Mouse (Mus musculus): ENCODE results near the gene Gphn. TPM values are rescaled to one million over a fixed set of nuclear protein-coding genes. Genes with fewer than 3 reads are reported as not detected.
"Not testable (repeated sequence)": the region's sequence is repeated elsewhere in the genome, so short reads cannot be mapped to it uniquely, and the experiment has no call there.

Gphn gene
- polyA plus RNA-seq, 1 experiment from 2014 or later: 23.7 TPM

DNA sequence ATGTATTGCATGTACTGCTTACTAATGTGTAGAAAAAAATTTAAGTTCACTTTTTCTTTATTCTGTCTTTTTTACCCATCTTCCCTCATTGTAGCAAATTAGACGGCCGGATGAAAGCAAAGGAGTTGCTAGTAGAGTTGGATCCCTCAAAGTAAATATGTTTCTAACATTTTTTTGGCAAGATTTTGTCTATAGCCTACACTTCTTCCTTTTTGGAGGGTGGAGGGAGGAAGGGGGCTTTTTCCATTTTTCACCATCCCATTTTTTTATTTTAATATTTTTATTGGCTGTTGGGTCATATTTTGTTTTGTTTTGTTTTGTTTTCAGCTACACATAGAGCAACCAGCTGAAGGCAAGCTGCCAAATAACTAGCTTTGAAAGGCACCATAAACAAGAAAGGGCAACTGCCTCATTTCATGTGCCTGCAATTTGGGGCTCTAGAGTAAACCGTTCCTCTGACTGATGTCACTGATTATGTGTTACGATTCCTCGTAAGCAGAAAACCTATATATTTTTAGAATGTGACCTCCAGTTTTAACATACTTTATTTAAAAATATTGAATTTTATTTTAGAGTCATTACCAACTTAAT lies 296.7 kb downstream of the Gphn start:
- 86% methylated on average over 5 of the region's 5 CpGs for WGBS
- DNase-seq (ENCODE audit: low spot score): no peak

DNA sequence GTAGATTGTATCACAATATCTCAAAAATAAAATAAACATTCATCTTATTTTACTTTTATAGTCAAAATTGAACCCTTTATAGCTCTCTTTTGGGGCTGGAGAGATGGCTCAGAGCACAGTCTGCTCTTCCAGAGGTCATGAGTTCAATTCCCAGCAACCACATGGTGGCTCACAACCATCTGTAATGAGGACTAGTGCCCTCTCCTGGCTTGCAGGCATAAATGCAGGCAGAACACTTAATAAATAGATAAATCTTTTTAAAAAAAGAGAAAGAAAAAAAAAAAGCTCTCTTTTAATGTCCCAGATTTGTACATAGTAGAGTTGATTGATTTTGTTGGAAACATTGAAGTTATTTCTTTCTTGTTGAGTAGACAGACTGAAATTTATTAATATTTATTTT lies 311.4 kb downstream of the Gphn start:
- not testable (repeated sequence) for H3K36me3 ChIP-seq (ENCODE audit: control insufficient read depth, insufficient read depth, low read length); H3K27ac ChIP-seq (ENCODE audit: low read depth, low read length); H3K4me1 ChIP-seq (ENCODE audit: control insufficient read depth, insufficient read depth, low read length); H3K27me3 ChIP-seq (ENCODE audit: control insufficient read depth, insufficient read depth, low read length); H3K4me2 ChIP-seq (ENCODE audit: low read depth); ATAC-seq (ENCODE audit: insufficient read depth, low FRiP score, low TSS enrichment); H3K9ac ChIP-seq (ENCODE audit: low read length); DNase-seq (ENCODE audit: low spot score); H3K9me3 ChIP-seq (ENCODE audit: control insufficient read depth, low read length); H3K4me3 ChIP-seq (ENCODE audit: low read depth, low read length)

More for the DNA sequence above, 296.7 kb downstream of the Gphn start:
- H3K4me3 ChIP-seq (ENCODE audit: low read depth, low read length): no peak overlapping the region
- H3K9me3 ChIP-seq (ENCODE audit: control insufficient read depth, low read length): no peaks in the 10 kb centered on the region
- H3K36me3 ChIP-seq (ENCODE audit: control insufficient read depth, insufficient read depth, low read length): no peaks in the 10 kb centered on the region
- no peaks in the 10 kb centered on the region for H3K27me3 ChIP-seq (ENCODE audit: control insufficient read depth, insufficient read depth, low read length)
- no peaks in the 10 kb centered on the region for H3K4me1 ChIP-seq (ENCODE audit: control insufficient read depth, insufficient read depth, low read length)
- no peak overlapping the region for H3K4me2 ChIP-seq (ENCODE audit: low read depth)
- H3K9ac ChIP-seq (ENCODE audit: low read length): no peak overlapping the region
- no peak overlapping the region for H3K27ac ChIP-seq (ENCODE audit: low read depth, low read length)
- no peak for ATAC-seq (ENCODE audit: insufficient read depth, low FRiP score, low TSS enrichment)

DNA sequence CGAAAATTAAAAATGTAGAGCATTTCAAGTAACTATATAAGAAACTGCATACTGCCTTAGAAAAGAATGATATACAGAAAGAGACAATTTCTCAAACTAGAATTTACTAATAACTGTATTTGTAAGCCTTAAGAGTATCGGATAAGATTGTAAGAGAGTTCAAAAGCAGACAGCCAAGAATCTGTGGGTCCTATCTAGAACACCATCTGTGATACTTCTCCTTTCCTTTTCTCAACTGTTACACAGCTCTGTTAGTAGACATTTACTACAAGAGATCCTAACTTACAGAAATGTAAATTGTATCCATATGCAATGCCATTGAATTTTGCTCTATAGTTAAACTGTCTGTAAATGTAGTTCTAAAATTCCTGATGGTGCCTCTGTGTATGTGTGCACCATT lies 324.7 kb downstream of the Gphn start:
- Histone ChIP-seq H3K4me3 (ENCODE audit: low read depth, low read length) (no peak overlapping the region), H3K4me2 (ENCODE audit: low read depth) (no peak overlapping the region), H3K9me3 (ENCODE audit: control insufficient read depth, low read length) (no peaks in the 10 kb centered on the region), H3K4me1 (ENCODE audit: control insufficient read depth, insufficient read depth, low read length) (no peaks in the 10 kb centered on the region), H3K27ac (ENCODE audit: low read depth, low read length) (no peak overlapping the region), H3K27me3 (ENCODE audit: control insufficient read depth, insufficient read depth, low read length) (no peaks in the 10 kb centered on the region), H3K9ac (ENCODE audit: low read length) (no peak overlapping the region), H3K36me3 (ENCODE audit: control insufficient read depth, insufficient read depth, low read length) (no peaks in the 10 kb centered on the region)
- DNase-seq (ENCODE audit: low spot score): no peak
- WGBS: 86% methylated on average over 2 of the region's 2 CpGs
- no peak for ATAC-seq (ENCODE audit: insufficient read depth, low FRiP score, low TSS enrichment)

DNA sequence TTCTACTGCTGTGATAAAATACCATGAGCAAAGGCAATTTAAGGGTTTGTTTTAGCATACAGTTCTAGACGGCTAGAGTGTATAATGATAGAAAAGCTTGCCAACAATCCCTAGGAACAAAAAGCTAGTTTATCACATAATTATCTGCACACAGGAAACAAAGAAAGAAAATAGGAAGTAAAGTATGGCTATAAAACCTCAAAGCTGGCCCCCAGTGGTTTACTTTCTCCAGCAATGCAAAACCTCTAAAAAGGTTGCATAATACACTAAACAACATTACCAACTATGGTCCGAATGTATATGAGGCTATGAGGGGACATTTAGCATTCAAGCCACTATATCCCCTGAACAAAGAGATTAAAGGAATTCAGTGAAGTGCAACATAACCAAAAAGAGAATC lies 405.6 kb downstream of the Gphn start:
- no peaks in the 10 kb centered on the region for H3K27me3 ChIP-seq (ENCODE audit: control insufficient read depth, insufficient read depth, low read length)
- ATAC-seq (ENCODE audit: insufficient read depth, low FRiP score, low TSS enrichment): no peak
- H3K4me1 ChIP-seq (ENCODE audit: control insufficient read depth, insufficient read depth, low read length): no peaks in the 10 kb centered on the region
- no peak overlapping the region for H3K4me2 ChIP-seq (ENCODE audit: low read depth)
- H3K9ac ChIP-seq (ENCODE audit: low read length): no peak overlapping the region
- WGBS: 55% methylated on average over 2 of the region's 2 CpGs
- H3K4me3 ChIP-seq (ENCODE audit: low read depth, low read length): no peak overlapping the region
- no peak overlapping the region for H3K27ac ChIP-seq (ENCODE audit: low read depth, low read length)
- H3K36me3 ChIP-seq (ENCODE audit: control insufficient read depth, insufficient read depth, low read length): no peaks in the 10 kb centered on the region
- no peak for DNase-seq (ENCODE audit: low spot score)
- H3K9me3 ChIP-seq (ENCODE audit: control insufficient read depth, low read length): no peaks in the 10 kb centered on the region

GRCm38 (mm10) chr12:78639466-78639865 lies 413.3 kb downstream of the Gphn start:
- no peak overlapping the region for H3K4me2 ChIP-seq (ENCODE audit: low read depth)
- 38% methylated on average over 1 of the region's 1 CpGs for WGBS

DNA sequence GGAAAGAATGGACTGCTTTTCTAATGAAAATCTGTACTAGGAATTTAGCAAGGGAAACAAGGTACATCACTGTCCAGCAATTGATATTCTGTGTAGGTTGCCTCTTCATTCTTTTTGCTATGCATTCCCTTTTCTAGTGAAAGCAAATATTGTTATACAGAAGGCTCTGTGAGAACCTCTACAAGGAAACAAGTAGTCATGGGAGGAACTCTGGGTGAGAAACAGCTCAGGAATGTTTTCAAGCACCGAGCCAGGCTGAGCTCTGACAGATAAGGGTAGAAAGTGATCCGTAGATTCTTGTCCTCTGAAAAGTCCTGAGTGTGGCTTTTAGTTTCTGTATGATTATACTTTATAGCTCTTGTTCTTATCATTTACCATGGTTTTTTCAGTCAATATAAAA lies 413.9 kb downstream of the Gphn start:
- 74% methylated on average over 2 of the region's 2 CpGs for whole genome bisulfite sequencing
- H3K27ac ChIP-seq (ENCODE audit: low read depth, low read length): no peak overlapping the region
- H3K4me2 ChIP-seq (ENCODE audit: low read depth): no peak overlapping the region
- DNase-seq (ENCODE audit: low spot score) (no peak), ATAC-seq (ENCODE audit: insufficient read depth, low FRiP score, low TSS enrichment) (no peak)
- no peaks in the 10 kb centered on the region for H3K27me3 ChIP-seq (ENCODE audit: control insufficient read depth, insufficient read depth, low read length)
- H3K4me3 ChIP-seq (ENCODE audit: low read depth, low read length): no peak overlapping the region
- H3K9ac ChIP-seq (ENCODE audit: low read length): no peak overlapping the region
- H3K36me3 ChIP-seq (ENCODE audit: control insufficient read depth, insufficient read depth, low read length): no peaks in the 10 kb centered on the region
- no peaks in the 10 kb centered on the region for H3K4me1 ChIP-seq (ENCODE audit: control insufficient read depth, insufficient read depth, low read length)
- H3K9me3 ChIP-seq (ENCODE audit: control insufficient read depth, low read length): no peaks in the 10 kb centered on the region

More at GRCm38 (mm10) chr12:78639466-78639865, 413.3 kb downstream of the Gphn start:
- no peak overlapping the region for H3K27ac ChIP-seq (ENCODE audit: low read depth, low read length)
- no peaks in the 10 kb centered on the region for H3K4me1 ChIP-seq (ENCODE audit: control insufficient read depth, insufficient read depth, low read length)
- no peak overlapping the region for H3K4me3 ChIP-seq (ENCODE audit: low read depth, low read length)
- H3K9ac ChIP-seq (ENCODE audit: low read length): no peak overlapping the region
- no peak for ATAC-seq (ENCODE audit: insufficient read depth, low FRiP score, low TSS enrichment)
- no peak for DNase-seq (ENCODE audit: low spot score)
- H3K9me3 ChIP-seq (ENCODE audit: control insufficient read depth, low read length): no peaks in the 10 kb centered on the region
- no peaks in the 10 kb centered on the region for H3K36me3 ChIP-seq (ENCODE audit: control insufficient read depth, insufficient read depth, low read length)
- no peaks in the 10 kb centered on the region for H3K27me3 ChIP-seq (ENCODE audit: control insufficient read depth, insufficient read depth, low read length)

DNA sequence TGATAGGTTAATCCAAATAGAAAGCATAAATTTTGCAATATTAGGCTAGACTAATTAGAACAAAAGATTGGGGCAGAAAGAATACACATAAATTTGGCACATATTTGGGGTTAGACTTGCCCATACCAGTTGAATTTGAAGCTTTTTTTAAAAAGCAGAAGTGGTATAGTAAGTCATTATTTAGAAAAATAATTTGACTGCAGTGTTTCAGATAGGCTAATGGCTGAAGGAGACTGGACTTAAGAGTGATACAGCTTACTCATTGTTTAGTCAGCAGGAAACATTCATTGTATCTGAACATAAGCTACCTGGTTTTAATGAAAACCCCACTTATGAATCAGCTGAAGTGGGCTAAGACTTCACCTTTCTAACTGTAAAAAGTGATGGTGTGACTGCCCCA lies 415.0 kb downstream of the Gphn start:
- no peaks in the 10 kb centered on the region for H3K4me1 ChIP-seq (ENCODE audit: control insufficient read depth, insufficient read depth, low read length)
- H3K4me2 ChIP-seq (ENCODE audit: low read depth): no peak overlapping the region
- no peaks in the 10 kb centered on the region for H3K27me3 ChIP-seq (ENCODE audit: control insufficient read depth, insufficient read depth, low read length)
- H3K9ac ChIP-seq (ENCODE audit: low read length): no peak overlapping the region
- no peak for ATAC-seq (ENCODE audit: insufficient read depth, low FRiP score, low TSS enrichment)
- no peak overlapping the region for H3K27ac ChIP-seq (ENCODE audit: low read depth, low read length)
- no peaks in the 10 kb centered on the region for H3K9me3 ChIP-seq (ENCODE audit: control insufficient read depth, low read length)
- no peak for DNase-seq (ENCODE audit: low spot score)
- H3K4me3 ChIP-seq (ENCODE audit: low read depth, low read length): no peak overlapping the region
- no peaks in the 10 kb centered on the region for H3K36me3 ChIP-seq (ENCODE audit: control insufficient read depth, insufficient read depth, low read length)

DNA sequence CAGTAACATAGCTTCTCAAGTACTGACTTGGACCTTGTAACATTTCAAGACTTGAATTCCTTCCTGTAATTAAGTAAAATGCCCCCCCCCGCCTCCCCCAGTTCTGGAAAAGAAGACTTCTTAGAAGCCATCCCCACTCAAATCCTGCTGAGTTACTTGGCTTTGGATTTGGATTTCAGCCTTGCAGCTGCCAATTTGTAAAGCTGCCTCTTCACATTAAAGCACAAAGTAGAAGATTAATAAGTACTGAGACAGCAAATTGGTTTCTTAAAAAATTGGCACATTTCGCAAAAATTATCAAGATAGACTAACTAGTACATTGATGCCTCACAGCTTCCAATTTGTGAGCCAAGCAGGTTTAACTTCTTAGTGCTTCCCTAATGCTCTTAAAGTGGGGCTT lies 417.5 kb downstream of the Gphn start:
- WGBS: 90% methylated on average over 2 of the region's 2 CpGs
- no peak overlapping the region for H3K9ac ChIP-seq (ENCODE audit: low read length)
- no peaks in the 10 kb centered on the region for H3K4me1 ChIP-seq (ENCODE audit: control insufficient read depth, insufficient read depth, low read length)
- ATAC-seq (ENCODE audit: insufficient read depth, low FRiP score, low TSS enrichment) (no peak), DNase-seq (ENCODE audit: low spot score) (no peak)
- H3K4me3 ChIP-seq (ENCODE audit: low read depth, low read length): no peak overlapping the region
- no peak overlapping the region for H3K4me2 ChIP-seq (ENCODE audit: low read depth)
- no peaks in the 10 kb centered on the region for H3K27me3 ChIP-seq (ENCODE audit: control insufficient read depth, insufficient read depth, low read length)
- no peaks in the 10 kb centered on the region for H3K36me3 ChIP-seq (ENCODE audit: control insufficient read depth, insufficient read depth, low read length)
- H3K9me3 ChIP-seq (ENCODE audit: control insufficient read depth, low read length): no peaks in the 10 kb centered on the region
- H3K27ac ChIP-seq (ENCODE audit: low read depth, low read length): no peak overlapping the region

- Histone ChIP-seq H3K4me3 (ENCODE audit: low read depth, low read length) (no peak overlapping the region), H3K9me3 (ENCODE audit: control insufficient read depth, low read length) (no peaks in the 10 kb centered on the region), H3K4me2 (ENCODE audit: low read depth) (no peak overlapping the region), H3K27me3 (ENCODE audit: control insufficient read depth, insufficient read depth, low read length) (no peaks in the 10 kb centered on the region), H3K9ac (ENCODE audit: low read length) (no peak overlapping the region), H3K27ac (ENCODE audit: low read depth, low read length) (no peak overlapping the region), H3K4me1 (ENCODE audit: control insufficient read depth, insufficient read depth, low read length) (no peaks in the 10 kb centered on the region), H3K36me3 (ENCODE audit: control insufficient read depth, insufficient read depth, low read length) (no peaks in the 10 kb centered on the region)
- 82% methylated on average over 1 of the region's 1 CpGs for WGBS
- ATAC-seq (ENCODE audit: insufficient read depth, low FRiP score, low TSS enrichment): no peak
- no peak for DNase-seq (ENCODE audit: low spot score)
Observed at GRCm38 (mm10) chr12:78645282-78645681, 419.1 kb downstream of the Gphn start.

Measured in neural tube, embryonic 11.5 days (tissue).